Mouse (Mus musculus): ENCODE data around the gene Serpinb6b. TPM values are rescaled to one million over a fixed set of nuclear protein-coding genes. Genes with fewer than 3 reads are reported as not detected.

The Serpinb6b gene
- total RNA-seq, 1 experiment: 2.5 TPM

- peak; percentile 74 for DNase-seq (ENCODE audit: low read depth, low spot score)
- in situ Hi-C loops (cut with MboI; ENCODE audit: low sequenced_read_pairs in 2 of 2, unreplicated experiment in 2 of 2): no loop called here
- Histone ChIP-seq H3K4me1 (ENCODE audit: control insufficient read depth in 2 of 2, insufficient read depth in 2 of 2, low read length in 2 of 2, poor library complexity in 1 of 2) (peaks cover 3 to 7% of the 10 kb centered on the region in 2 experiments; a peak in 3 of 4 replicates), H3K36me3 (ENCODE audit: control insufficient read depth, insufficient read depth, low read length, poor library complexity, severe bottlenecking) (no peaks in the 10 kb centered on the region), H3K9me3 (ENCODE audit: control insufficient read depth, insufficient read depth, low read depth, low read length) (no peaks in the 10 kb centered on the region), H3K9ac (ENCODE audit: insufficient read depth, low read depth, low read length, poor library complexity, severe bottlenecking) (no peak overlapping the region), H3K27ac (ENCODE audit: insufficient read depth, low read depth, low read length, poor library complexity, severe bottlenecking) (no peak overlapping the region), H3K4me3 (ENCODE audit: insufficient read depth in 1 of 2, low read depth in 1 of 2, low read length in 2 of 2, poor library complexity in 1 of 2, severe bottlenecking in 1 of 2) (peak overlapping the region in 1 of 2 experiments; percentile 37; a peak in 1 of 4 replicates)
- TF ChIP-seq HCFC1 (IDR thresholded peaks at IDR 0.05; ENCODE audit: borderline replicate concordance, insufficient read depth, low read length): no peak
- no peak for TF ChIP-seq MAFK (IDR thresholded peaks at IDR 0.05; ENCODE audit: insufficient read depth, low read depth, low read length)
- TF ChIP-seq CHD2 (IDR thresholded peaks at IDR 0.05; ENCODE audit: low read depth, low read length): no peak
- no peak for TF ChIP-seq ZNF384 (IDR thresholded peaks at IDR 0.05; ENCODE audit: low read depth, low read length)
- TF ChIP-seq ZC3H11A (IDR thresholded peaks at IDR 0.05; ENCODE audit: borderline replicate concordance, low read depth, low read length): no peak
These were observed 39.6 kb downstream of the Serpinb6b start for GRCm38 (mm10) chr13:33004414-33005105.

DNA sequence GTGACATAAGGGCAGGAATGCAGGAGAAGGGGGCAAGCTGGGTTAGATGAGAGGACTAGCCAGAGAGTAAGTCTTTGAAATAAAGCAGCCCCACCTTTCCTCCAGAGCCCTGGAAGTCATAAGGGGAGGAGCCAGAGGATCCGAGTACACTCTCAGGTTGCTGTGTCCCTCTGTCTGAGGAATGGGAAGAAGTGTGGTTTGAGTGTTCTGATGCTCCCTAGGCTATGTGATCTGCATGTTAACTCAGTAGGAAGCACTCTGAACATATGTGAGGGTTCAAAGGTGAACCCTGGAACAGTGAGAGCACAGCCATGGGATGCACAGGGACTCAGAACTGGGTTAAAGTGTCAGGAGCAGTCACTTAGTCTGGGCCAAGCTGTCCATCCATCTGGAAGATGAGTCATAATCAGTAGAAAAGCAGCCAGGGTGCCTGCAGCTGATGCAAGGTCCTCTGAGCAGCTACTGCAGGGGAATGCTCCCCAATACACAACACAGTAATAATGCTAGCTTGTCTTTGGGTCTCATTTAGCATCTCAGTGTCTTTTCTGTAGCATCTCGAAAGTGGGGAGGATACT lies 40.6 kb downstream of the Serpinb6b start:
- TF ChIP-seq HCFC1 (IDR thresholded peaks at IDR 0.05; ENCODE audit: borderline replicate concordance, insufficient read depth, low read length) (no peak), ZNF384 (IDR thresholded peaks at IDR 0.05; ENCODE audit: low read depth, low read length) (no peak), ZC3H11A (IDR thresholded peaks at IDR 0.05; ENCODE audit: borderline replicate concordance, low read depth, low read length) (no peak), MAFK (IDR thresholded peaks at IDR 0.05; ENCODE audit: insufficient read depth, low read depth, low read length) (no peak), CHD2 (IDR thresholded peaks at IDR 0.05; ENCODE audit: low read depth, low read length) (no peak)
- Histone ChIP-seq H3K4me1 (ENCODE audit: control insufficient read depth in 2 of 2, insufficient read depth in 2 of 2, low read length in 2 of 2, poor library complexity in 1 of 2) (peaks cover 3 to 7% of the 10 kb centered on the region in 2 experiments; a peak in 3 of 4 replicates), H3K9me3 (ENCODE audit: control insufficient read depth, insufficient read depth, low read depth, low read length) (no peaks in the 10 kb centered on the region), H3K9ac (ENCODE audit: insufficient read depth, low read depth, low read length, poor library complexity, severe bottlenecking) (no peak overlapping the region), H3K36me3 (ENCODE audit: control insufficient read depth, insufficient read depth, low read length, poor library complexity, severe bottlenecking) (no peaks in the 10 kb centered on the region), H3K4me3 (ENCODE audit: insufficient read depth in 1 of 2, low read depth in 1 of 2, low read length in 2 of 2, poor library complexity in 1 of 2, severe bottlenecking in 1 of 2) (no peak overlapping the region), H3K27ac (ENCODE audit: insufficient read depth, low read depth, low read length, poor library complexity, severe bottlenecking) (no peak overlapping the region)
- no peak for DNase-seq (ENCODE audit: low read depth, low spot score)
- in situ Hi-C loops (cut with MboI; ENCODE audit: low sequenced_read_pairs in 2 of 2, unreplicated experiment in 2 of 2): no loop called here

DNA sequence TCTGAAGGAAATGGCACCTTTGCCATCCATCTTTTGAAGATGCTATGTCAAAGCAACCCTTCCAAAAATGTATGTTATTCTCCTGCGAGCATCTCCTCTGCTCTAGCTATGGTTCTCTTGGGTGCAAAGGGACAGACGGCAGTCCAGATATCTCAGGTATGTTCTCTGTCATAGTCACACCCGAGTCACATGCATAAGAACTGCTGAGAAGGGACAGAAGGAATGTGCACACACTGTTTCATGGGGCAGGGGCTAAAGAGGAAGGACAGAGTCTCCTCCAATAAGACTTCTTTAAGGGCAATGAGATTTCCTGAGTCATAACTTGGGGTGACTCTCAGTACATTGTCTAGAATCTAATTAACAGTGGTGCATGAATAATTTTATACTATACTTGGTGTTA lies 41.5 kb downstream of the Serpinb6b start:
- Histone ChIP-seq H3K4me3 (ENCODE audit: insufficient read depth in 1 of 2, low read depth in 1 of 2, low read length in 2 of 2, poor library complexity in 1 of 2, severe bottlenecking in 1 of 2) (no peak overlapping the region), H3K9me3 (ENCODE audit: control insufficient read depth, insufficient read depth, low read depth, low read length) (no peaks in the 10 kb centered on the region), H3K27ac (ENCODE audit: insufficient read depth, low read depth, low read length, poor library complexity, severe bottlenecking) (no peak overlapping the region), H3K9ac (ENCODE audit: insufficient read depth, low read depth, low read length, poor library complexity, severe bottlenecking) (no peak overlapping the region), H3K4me1 (ENCODE audit: control insufficient read depth in 2 of 2, insufficient read depth in 2 of 2, low read length in 2 of 2, poor library complexity in 1 of 2) (peaks cover 3 to 7% of the 10 kb centered on the region in 2 experiments; a peak in 3 of 4 replicates), H3K36me3 (ENCODE audit: control insufficient read depth, insufficient read depth, low read length, poor library complexity, severe bottlenecking) (no peaks in the 10 kb centered on the region)
- DNase-seq (ENCODE audit: low read depth, low spot score): no peak
- no peak for TF ChIP-seq HCFC1 (IDR thresholded peaks at IDR 0.05; ENCODE audit: borderline replicate concordance, insufficient read depth, low read length)
- no peak for TF ChIP-seq ZC3H11A (IDR thresholded peaks at IDR 0.05; ENCODE audit: borderline replicate concordance, low read depth, low read length)
- TF ChIP-seq ZNF384 (IDR thresholded peaks at IDR 0.05; ENCODE audit: low read depth, low read length): no peak
- TF ChIP-seq MAFK (IDR thresholded peaks at IDR 0.05; ENCODE audit: insufficient read depth, low read depth, low read length): no peak
- no peak for TF ChIP-seq CHD2 (IDR thresholded peaks at IDR 0.05; ENCODE audit: low read depth, low read length)
- in situ Hi-C loops (cut with MboI; ENCODE audit: low sequenced_read_pairs in 2 of 2, unreplicated experiment in 2 of 2): no loop called here

DNA sequence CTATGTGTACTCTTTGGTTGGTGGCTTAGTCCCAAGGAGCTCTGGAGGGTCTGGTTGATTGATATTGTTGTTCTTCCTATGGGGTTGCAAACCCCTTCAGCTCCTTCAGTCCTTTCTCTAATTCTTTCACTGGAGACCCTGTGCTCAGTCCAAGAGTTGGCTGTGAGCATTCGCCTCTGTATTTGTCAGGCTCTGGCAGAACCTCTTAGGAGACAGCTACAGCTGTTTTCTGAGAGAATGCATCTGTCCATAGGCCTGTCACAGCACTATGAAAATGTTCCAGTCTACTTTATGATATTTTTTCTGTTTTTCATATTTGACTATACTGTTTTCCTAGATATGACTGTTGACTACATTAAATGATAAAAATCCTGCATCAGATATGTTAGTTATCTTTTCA lies 47.4 kb downstream of the Serpinb6b start:
- Histone ChIP-seq H3K4me1 (ENCODE audit: control insufficient read depth in 2 of 2, insufficient read depth in 2 of 2, low read length in 2 of 2, poor library complexity in 1 of 2) (no peaks in the 10 kb centered on the region), H3K9ac (ENCODE audit: insufficient read depth, low read depth, low read length, poor library complexity, severe bottlenecking) (no peak overlapping the region), H3K4me3 (ENCODE audit: insufficient read depth in 1 of 2, low read depth in 1 of 2, low read length in 2 of 2, poor library complexity in 1 of 2, severe bottlenecking in 1 of 2) (no peak overlapping the region), H3K9me3 (ENCODE audit: control insufficient read depth, insufficient read depth, low read depth, low read length) (no peaks in the 10 kb centered on the region), H3K27ac (ENCODE audit: insufficient read depth, low read depth, low read length, poor library complexity, severe bottlenecking) (no peak overlapping the region), H3K36me3 (ENCODE audit: control insufficient read depth, insufficient read depth, low read length, poor library complexity, severe bottlenecking) (no peaks in the 10 kb centered on the region)
- in situ Hi-C loops (cut with MboI; ENCODE audit: low sequenced_read_pairs in 2 of 2, unreplicated experiment in 2 of 2): no loop called here
- DNase-seq (ENCODE audit: low read depth, low spot score): no peak
- no peak for TF ChIP-seq ZNF384 (IDR thresholded peaks at IDR 0.05; ENCODE audit: low read depth, low read length)
- TF ChIP-seq MAFK (IDR thresholded peaks at IDR 0.05; ENCODE audit: insufficient read depth, low read depth, low read length): no peak
- no peak for TF ChIP-seq ZC3H11A (IDR thresholded peaks at IDR 0.05; ENCODE audit: borderline replicate concordance, low read depth, low read length)
- no peak for TF ChIP-seq HCFC1 (IDR thresholded peaks at IDR 0.05; ENCODE audit: borderline replicate concordance, insufficient read depth, low read length)
- TF ChIP-seq CHD2 (IDR thresholded peaks at IDR 0.05; ENCODE audit: low read depth, low read length): no peak

Measured in ES-E14 (cell line).